22 mouse cellular contexts compared by ENCODE assay signal in the genomic region with DNA sequence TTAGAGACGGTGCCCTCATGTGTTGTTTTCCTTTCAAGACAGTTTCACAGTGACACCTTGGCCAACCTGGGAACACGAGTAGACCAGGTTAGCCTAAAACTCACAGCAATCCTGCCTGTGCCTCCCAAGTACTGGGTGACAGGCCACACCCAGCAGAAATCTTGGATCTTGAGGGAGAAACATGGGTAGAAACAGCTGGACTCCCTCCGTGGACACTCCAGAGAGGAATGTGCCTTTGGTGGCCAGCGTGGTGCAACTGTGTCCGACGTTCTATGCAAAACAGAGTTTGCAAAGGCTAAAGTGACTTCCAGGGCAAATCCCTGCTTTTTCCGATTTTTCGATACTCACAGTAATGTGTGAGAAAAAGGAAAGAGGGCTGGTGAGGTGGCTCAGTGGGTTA. TPM values are rescaled to one million over a fixed set of nuclear protein-coding genes. Genes with fewer than 3 reads are reported as not detected.
DNase-seq lines count a peak whose midpoint lies in the region; ATAC-seq lines count a peak whose summit lies in the region.
"Had no signal": no experiment of that assay in that cellular context is flagged by ENCODE, and none has a peak within 500 bp of the region (broad histone marks: within the 10 kb centered on the region; RNA-seq: fewer than 3 reads in every experiment).

No protein-coding gene starts in this region.

- H3K4me2 ChIP-seq in liver, embryonic 12.5 days = no peak overlapping the region
- no peak overlapping the region for H3K4me2 ChIP-seq in liver, embryonic 11.5 days
- H3K4me2 ChIP-seq in lung, embryonic 15.5 days = no peak overlapping the region
- no peak overlapping the region for H3K4me2 ChIP-seq in forebrain, embryonic 16.5 days (ENCODE audit: low read length)
- H3K4me2 ChIP-seq: embryonic facial prominence, embryonic 12.5 days; forebrain, embryonic 12.5 days; heart, embryonic 13.5 days; hindbrain, embryonic 12.5 days had no signal

- H3K27me3 ChIP-seq in liver, embryonic 12.5 days (replicated peaks) = 0 out of 2 replicates have a peak, but pooled peaks cover 3% of the 10 kb centered on the region
- no peaks in the 10 kb centered on the region for H3K27me3 ChIP-seq in liver, embryonic 11.5 days (replicated peaks; ENCODE audit: control insufficient read depth, insufficient read depth, low read length)
- no peaks in the 10 kb centered on the region for H3K27me3 ChIP-seq in lung, embryonic 15.5 days
- H3K27me3 ChIP-seq in forebrain, embryonic 16.5 days (replicated peaks; ENCODE audit: control insufficient read depth, insufficient read depth, low read length) = no peaks in the 10 kb centered on the region
- H3K27me3 ChIP-seq: embryonic facial prominence, embryonic 12.5 days; forebrain, embryonic 12.5 days; heart, embryonic 13.5 days; hindbrain, embryonic 12.5 days had no signal

- no peak for DNase-seq in liver, embryonic 11.5 days (ENCODE audit: low spot score)
- peak; percentile 70 for DNase-seq in lung, postnatal 14 days
- no peak for DNase-seq in thymus, postnatal 10 days (ENCODE audit: low spot score in 2 of 2)
- no peak for DNase-seq in spleen, adult 18-20 months
- DNase-seq: adrenal gland, adult 8-10 months; adrenal gland, postnatal 36 days; B cell, adult 2 months; cerebellum, adult 11 months; cerebellum, adult 8-10 months; cerebellum, postnatal 14 days; gastrocnemius, adult 2 months; gastrocnemius, postnatal 36 days; heart, adult 11 months; heart, postnatal 4 days had no signal

- peak overlapping the region; percentile 37; the same call in 1 of the 2 replicates for H3K27ac ChIP-seq in liver, embryonic 12.5 days
- H3K27ac ChIP-seq in liver, embryonic 11.5 days (ENCODE audit: low read depth, low read length) = no peak overlapping the region
- no peak overlapping the region for H3K27ac ChIP-seq in lung, embryonic 15.5 days
- no peak overlapping the region for H3K27ac ChIP-seq in forebrain, embryonic 16.5 days (ENCODE audit: low read length)
- H3K27ac ChIP-seq: embryonic facial prominence, embryonic 12.5 days; forebrain, embryonic 12.5 days; gastrocnemius, adult 2 months; heart, embryonic 13.5 days; hindbrain, embryonic 12.5 days had no signal

- no peak overlapping the region for H3K4me3 ChIP-seq in liver, embryonic 12.5 days
- H3K4me3 ChIP-seq in liver, embryonic 11.5 days (ENCODE audit: low read depth, low read length) = no peak overlapping the region
- H3K4me3 ChIP-seq in lung, embryonic 15.5 days = no peak overlapping the region
- H3K4me3 ChIP-seq in forebrain, embryonic 16.5 days (replicated peaks; ENCODE audit: low read length) = no peak overlapping the region
- H3K4me3 ChIP-seq: embryonic facial prominence, embryonic 12.5 days; forebrain, embryonic 12.5 days; gastrocnemius, adult 2 months; heart, embryonic 13.5 days; hindbrain, embryonic 12.5 days had no signal

- H3K9ac ChIP-seq in liver, embryonic 12.5 days = no peak overlapping the region
- H3K9ac ChIP-seq in liver, embryonic 11.5 days (ENCODE audit: low read depth, low read length) = no peak overlapping the region
- H3K9ac ChIP-seq in lung, embryonic 15.5 days = no peak overlapping the region
- no peak overlapping the region for H3K9ac ChIP-seq in forebrain, embryonic 16.5 days (replicated peaks; ENCODE audit: low read depth, low read length)
- H3K9ac ChIP-seq: embryonic facial prominence, embryonic 12.5 days; forebrain, embryonic 12.5 days; heart, embryonic 13.5 days; hindbrain, embryonic 12.5 days had no signal

- ATAC-seq in liver, embryonic 12.5 days = no peak
- ATAC-seq in liver, embryonic 11.5 days (replicated peaks; ENCODE audit: low FRiP score) = no peak
- ATAC-seq in lung, embryonic 15.5 days (ENCODE audit: borderline replicate concordance, extremely low read depth, low FRiP score, low TSS enrichment) = peak; percentile 27; the same call in 1 of the 2 replicates
- no peak for ATAC-seq in forebrain, embryonic 16.5 days
- ATAC-seq: CD4-positive, CD25-positive, alpha-beta regulatory T cell, adult 4 months had no signal

- peaks cover 12% of the 10 kb centered on the region; the same call in 1 of the 2 replicates for H3K36me3 ChIP-seq in liver, embryonic 12.5 days
- no peaks in the 10 kb centered on the region for H3K36me3 ChIP-seq in liver, embryonic 11.5 days (ENCODE audit: control insufficient read depth, insufficient read depth, low read length)
- H3K36me3 ChIP-seq in lung, embryonic 15.5 days = no peaks in the 10 kb centered on the region
- no peaks in the 10 kb centered on the region for H3K36me3 ChIP-seq in forebrain, embryonic 16.5 days (ENCODE audit: control insufficient read depth, insufficient read depth)
- H3K36me3 ChIP-seq: forebrain, embryonic 12.5 days; hindbrain, embryonic 12.5 days had no signal

- H3K4me1 ChIP-seq in liver, embryonic 12.5 days = peaks cover 33% of the 10 kb centered on the region
- H3K4me1 ChIP-seq in liver, embryonic 11.5 days (replicated peaks; ENCODE audit: control insufficient read depth, insufficient read depth, low read length) = peaks cover 20% of the 10 kb centered on the region
- H3K4me1 ChIP-seq in lung, embryonic 15.5 days = peaks cover 27% of the 10 kb centered on the region
- H3K4me1 ChIP-seq in forebrain, embryonic 16.5 days (replicated peaks; ENCODE audit: control insufficient read depth, insufficient read depth, low read length) = no peaks in the 10 kb centered on the region
- H3K4me1 ChIP-seq: embryonic facial prominence, embryonic 12.5 days; forebrain, embryonic 12.5 days; hindbrain, embryonic 12.5 days had no signal

- 82% methylated on average over 8 of the region's 8 CpGs for WGBS in liver, embryonic 12.5 days (ENCODE audit: insufficient replicate concordance)
- 86% methylated on average over 8 of the region's 8 CpGs for whole genome bisulfite sequencing in liver, embryonic 11.5 days
- 60% methylated on average over 8 of the region's 8 CpGs for WGBS in lung, embryonic 15.5 days
- WGBS in forebrain, embryonic 16.5 days = 92% methylated on average over 8 of the region's 8 CpGs

- H3K9me3 ChIP-seq in liver, embryonic 12.5 days (replicated peaks) = peaks cover 2% of the 10 kb centered on the region; the same call in 1 of the 2 replicates
- no peaks in the 10 kb centered on the region for H3K9me3 ChIP-seq in liver, embryonic 11.5 days (ENCODE audit: control insufficient read depth, low read length)
- no peaks in the 10 kb centered on the region for H3K9me3 ChIP-seq in lung, embryonic 15.5 days
- no peaks in the 10 kb centered on the region for H3K9me3 ChIP-seq in forebrain, embryonic 16.5 days (ENCODE audit: control insufficient read depth, low read length)
- H3K9me3 ChIP-seq: embryonic facial prominence, embryonic 12.5 days; forebrain, embryonic 12.5 days; hindbrain, embryonic 12.5 days had no signal

RNA-seq across cellular contexts. Expression of a gene that starts 43.8 kb away (rescaled TPM):
- polyA plus RNA-seq in liver, embryonic 12.5 days (2016; fragmentation: Nextera tagmentation; extraction: Ambion mirVana) = 2.7 and 3.4 TPM in 2 replicates
- polyA plus RNA-seq in liver, embryonic 11.5 days (2014; fragmentation: Nextera tagmentation; extraction: Ambion mirVana) = 0.48 and 0.74 TPM in 2 replicates
- 0.32 and 0.84 TPM in 2 replicates for polyA plus RNA-seq in lung, embryonic 15.5 days (2015; fragmentation: Nextera tagmentation; extraction: Ambion mirVana)
- polyA plus RNA-seq in forebrain, embryonic 16.5 days (2015; fragmentation: Nextera tagmentation; extraction: Ambion mirVana) = not detected in 2 replicates
- polyA plus RNA-seq: CD4-positive, CD25-positive, alpha-beta regulatory T cell, adult 4 months; embryonic facial prominence, embryonic 12.5 days; forebrain, embryonic 12.5 days; hindbrain, embryonic 12.5 days had no signal

RNA-seq across cellular contexts. Expression of a gene that starts 56.5 kb away (rescaled TPM):
- 15.8 and 16.7 TPM in 2 replicates for polyA plus RNA-seq in liver, embryonic 12.5 days (2016; fragmentation: Nextera tagmentation; extraction: Ambion mirVana)
- polyA plus RNA-seq in liver, embryonic 11.5 days (2014; fragmentation: Nextera tagmentation; extraction: Ambion mirVana) = 19.5 and 22.3 TPM in 2 replicates
- polyA plus RNA-seq in lung, embryonic 15.5 days (2015; fragmentation: Nextera tagmentation; extraction: Ambion mirVana) = 18.9 and 20.9 TPM in 2 replicates
- polyA plus RNA-seq in forebrain, embryonic 16.5 days (2015; fragmentation: Nextera tagmentation; extraction: Ambion mirVana) = 2.7 and 2.9 TPM in 2 replicates

RNA-seq across cellular contexts. Expression of a gene that starts 57.1 kb away (rescaled TPM):
- 0.62 and 0.65 TPM in 2 replicates for polyA plus RNA-seq in liver, embryonic 12.5 days (2016; fragmentation: Nextera tagmentation; extraction: Ambion mirVana)
- polyA plus RNA-seq in liver, embryonic 11.5 days (2014; fragmentation: Nextera tagmentation; extraction: Ambion mirVana) = 1.5 and 1.6 TPM in 2 replicates
- polyA plus RNA-seq in lung, embryonic 15.5 days (2015; fragmentation: Nextera tagmentation; extraction: Ambion mirVana) = 1.1 and 1.4 TPM in 2 replicates
- polyA plus RNA-seq in forebrain, embryonic 16.5 days (2015; fragmentation: Nextera tagmentation; extraction: Ambion mirVana) = 1.3 and 2.4 TPM in 2 replicates
